Mouse (Mus musculus): Measurements from ENCODE around the gene Ptpra. TPM values are rescaled to one million over a fixed set of nuclear protein-coding genes. Genes with fewer than 3 reads are reported as not detected.

Gene Ptpra
- polyA plus RNA-seq (2021; fragmentation: Nextera tagmentation) = 32.4 and 125 TPM in 2 replicates
- long read RNA-seq, experiment 1, full-length matches to known transcripts = 10 of 69 reads
- long read RNA-seq, experiment 1, partial matches to known transcripts = 52 of 69 reads
- long read RNA-seq, experiment 1, other reads (novel, unspliced or antisense) = 7 of 69 reads
- long read RNA-seq, experiment 2, full-length matches to known transcripts = 1 of 55 reads
- long read RNA-seq, experiment 2, partial matches to known transcripts = 50 of 55 reads
- long read RNA-seq, experiment 2, other reads (novel, unspliced or antisense) = 4 of 55 reads

DNA sequence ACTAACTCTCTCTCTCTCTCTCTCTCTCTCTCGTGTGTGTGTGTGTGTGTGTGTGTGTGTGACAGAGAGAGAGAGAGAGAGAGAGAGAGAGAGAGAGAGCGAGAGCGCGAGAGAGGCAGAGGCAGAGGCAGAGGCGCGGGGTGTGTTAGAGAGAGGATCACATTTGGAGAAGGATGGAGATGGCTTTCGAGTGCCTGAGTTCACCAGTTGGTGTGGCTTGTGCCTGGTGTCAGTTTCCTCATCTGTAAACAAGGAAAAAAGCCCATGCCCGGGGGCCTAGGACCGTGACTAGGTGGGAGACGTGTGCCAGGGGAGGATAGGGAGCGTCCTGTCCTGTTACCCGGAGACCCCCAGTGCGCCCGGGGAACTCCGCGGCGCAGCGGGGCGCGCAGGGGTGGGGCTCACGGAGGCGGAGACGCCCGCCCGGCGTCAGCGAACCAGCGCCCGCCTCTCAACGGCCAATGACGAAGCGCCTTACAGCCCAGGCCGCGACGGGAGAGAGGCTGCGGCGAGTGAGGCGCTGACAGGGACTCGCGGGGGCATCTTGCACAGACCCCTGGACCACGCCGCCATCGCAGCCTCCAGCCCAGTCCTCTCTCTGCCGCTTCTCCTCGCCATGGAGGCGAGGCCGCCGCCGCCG lies at the start of gene Ptpra:
Gene Ptpra (plus strand): TSS at position 485 of the 640 bp plus-strand sequence.

DNA sequence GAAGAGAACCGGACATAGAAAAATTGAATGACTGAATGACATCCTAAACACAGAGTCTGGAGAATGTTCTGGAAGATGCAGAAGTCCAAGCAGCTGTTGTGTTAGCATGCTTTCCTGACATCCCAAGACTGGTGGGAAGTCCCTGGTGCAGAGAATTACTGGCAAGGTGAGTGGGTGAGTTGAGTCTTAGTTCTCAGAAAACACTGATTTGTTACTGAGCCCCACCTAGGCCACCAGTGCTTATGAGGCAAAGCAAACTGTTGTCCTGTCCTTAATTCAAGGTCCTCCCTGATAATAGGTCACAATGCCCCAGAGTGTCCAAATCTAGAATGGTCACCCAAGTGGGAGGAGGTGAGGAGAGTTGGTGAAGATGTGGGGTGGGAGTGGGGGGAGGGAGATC lies 45.1 kb upstream of the Ptpra start, which contains the start of the genes Gm28372 and 1700020A23Rik:
Gene Gm28372 (plus strand): TSS at position 301 of the 400 bp plus-strand sequence.
Gene 1700020A23Rik (plus strand): TSS at position 321 of the 400 bp plus-strand sequence.

DNA sequence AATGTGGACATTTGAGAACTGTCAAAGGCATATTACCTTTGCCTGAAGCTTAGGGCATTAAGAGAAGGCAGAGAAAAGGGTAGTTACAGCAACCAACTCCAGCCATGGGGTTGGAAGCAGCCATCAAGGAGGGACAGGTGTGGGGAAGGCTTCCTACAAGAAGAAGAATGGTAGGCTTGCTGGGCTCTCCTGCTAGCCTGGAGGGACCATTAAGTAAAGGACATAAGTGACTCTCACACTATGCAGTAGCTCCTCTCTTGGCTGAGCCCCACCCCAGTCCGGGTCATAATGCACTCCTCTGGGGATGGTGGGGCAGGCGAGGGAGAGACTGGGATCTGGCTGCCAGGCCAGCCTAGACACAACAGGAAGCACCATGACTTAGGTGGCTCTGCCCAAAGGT lies 43.9 kb upstream of the Ptpra start, which contains the start of gene Tmem239:
Gene Tmem239 (plus strand): TSS at position 301 of the 400 bp plus-strand sequence.

DNA sequence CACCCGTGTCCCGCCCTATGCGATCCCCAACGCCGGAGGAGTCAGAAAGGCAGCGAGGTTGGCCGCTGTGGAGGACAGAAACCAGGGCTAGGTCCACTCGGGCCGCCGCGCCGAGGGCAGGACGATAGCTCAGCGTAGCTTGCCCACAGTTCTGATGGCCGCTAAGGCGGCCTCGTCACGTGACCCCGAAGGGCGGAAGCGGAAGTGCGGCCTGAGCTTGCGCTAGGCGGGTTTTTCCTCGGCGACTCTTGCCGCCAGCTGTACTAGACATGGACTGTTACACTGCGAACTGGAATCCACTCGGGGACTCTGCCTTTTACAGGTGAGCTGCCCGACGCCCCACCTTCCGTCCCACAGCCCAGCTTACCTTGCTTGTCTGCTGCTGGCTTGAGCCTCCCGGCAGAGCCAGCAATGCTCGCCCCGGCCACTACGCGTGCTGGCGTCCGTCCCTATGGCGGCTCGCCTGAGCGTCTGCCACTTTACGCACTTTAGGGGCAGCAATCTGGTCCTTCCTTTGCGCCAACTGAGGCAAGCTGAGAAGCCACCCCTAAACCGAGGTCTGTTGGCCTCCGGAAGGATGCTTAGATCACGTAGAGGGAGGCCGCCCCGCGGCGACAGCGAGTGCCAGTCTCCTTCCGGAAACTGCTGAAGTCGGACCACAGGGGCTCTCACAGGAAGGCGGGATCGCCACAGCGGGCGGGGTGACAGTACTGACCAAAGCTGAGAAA lies 25.8 kb upstream of the Ptpra start, which contains the start of the genes Vps16 and Pced1a:
Gene Vps16 (plus strand): TSS at position 214 of the 728 bp plus-strand sequence.
Gene Pced1a (minus strand): TSS at position 576 of the 728 bp plus-strand sequence.

DNA sequence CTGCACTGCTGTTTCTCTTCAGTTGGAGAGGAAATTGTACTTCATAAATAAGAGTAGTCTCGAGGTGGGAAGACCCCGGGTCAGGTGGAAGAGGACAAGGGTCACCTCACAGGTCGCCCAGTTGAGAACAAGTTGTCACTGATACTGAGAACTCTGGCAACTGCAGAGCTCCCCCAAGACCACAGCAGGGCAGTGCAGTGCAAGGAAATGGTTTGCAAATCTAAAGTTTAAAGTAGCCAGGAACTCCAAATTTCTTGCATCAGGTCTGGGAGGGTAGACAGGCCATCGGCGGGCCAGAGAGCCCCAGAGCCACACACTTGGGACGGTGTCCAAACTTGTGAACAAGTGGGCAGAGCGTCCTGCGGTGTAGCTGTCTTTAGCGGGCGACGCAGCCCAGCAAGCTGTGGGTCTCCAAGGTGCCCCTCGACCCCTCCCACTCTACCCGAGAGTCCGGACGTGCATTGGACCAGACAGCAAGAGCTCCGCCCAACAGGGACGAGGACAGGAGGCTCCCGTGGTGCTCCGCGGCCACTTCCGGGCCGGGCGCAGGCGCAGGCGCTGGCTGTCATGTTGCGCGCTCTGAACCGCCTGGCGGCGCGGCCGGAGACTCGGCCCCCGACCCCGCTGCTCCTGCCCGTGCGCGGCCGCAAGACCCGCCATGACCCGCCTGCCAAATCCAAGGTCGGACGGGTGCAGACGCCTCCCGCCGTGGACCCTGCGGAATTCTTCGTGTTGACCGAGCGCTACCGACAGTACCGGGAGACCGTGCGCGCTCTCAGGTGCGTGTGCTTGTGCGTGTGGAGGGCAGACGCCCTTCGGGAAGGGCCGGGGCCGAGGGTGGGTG lies 113.4 kb downstream of the Ptpra start, which contains the start of gene Mrps26:
Gene Mrps26 (plus strand): TSS at position 531 of the 844 bp plus-strand sequence.

DNA sequence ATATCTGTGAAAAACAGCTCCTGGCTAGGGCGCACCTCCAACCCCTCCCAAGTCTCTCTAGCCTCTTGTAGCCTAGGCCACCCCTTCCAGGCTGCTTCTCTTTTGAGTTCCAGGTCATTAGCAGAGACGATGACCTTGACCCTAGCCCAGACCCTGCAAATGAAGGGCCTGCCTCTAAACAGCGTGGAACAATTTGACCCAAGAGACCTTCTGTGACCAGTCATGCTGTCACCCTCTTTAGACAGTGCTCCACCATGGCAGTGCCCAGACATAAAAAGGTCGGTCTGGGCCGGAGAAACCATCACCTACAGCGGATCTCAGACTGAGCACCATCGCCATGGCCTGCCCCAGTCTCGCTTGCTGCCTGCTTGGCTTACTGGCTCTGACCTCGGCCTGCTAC lies 125.8 kb downstream of the Ptpra start, which contains the start of gene Oxt:
Gene Oxt (plus strand): TSS at position 301 of the 400 bp plus-strand sequence.

DNA sequence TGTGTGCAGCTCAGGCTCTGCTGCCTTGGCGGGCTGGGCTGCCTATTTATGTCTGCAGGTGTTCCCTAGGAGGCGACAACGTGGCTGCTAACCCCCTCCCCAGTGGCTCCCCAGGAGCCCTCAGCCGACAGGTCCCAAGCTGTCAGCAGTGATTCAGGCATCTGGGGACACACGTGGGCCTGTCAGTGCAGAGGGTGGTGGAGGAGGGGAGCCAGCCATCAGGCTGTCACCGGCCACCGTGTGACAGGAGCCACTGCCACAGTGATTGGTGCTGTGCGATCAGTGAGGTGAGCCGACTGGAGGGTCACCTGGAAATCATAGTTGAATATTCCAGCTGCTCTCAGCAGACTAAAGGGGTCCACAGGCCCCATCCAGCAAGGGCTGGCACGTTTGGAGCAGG lies 132.5 kb downstream of the Ptpra start, which contains the start of gene Avp:
Gene Avp (minus strand): TSS at position 3 of the 400 bp plus-strand sequence.

Other genes starting within 250 kb of the Ptpra start
- 52.1 and 80.5 TPM in 2 replicates for gene Nop56, start 175.8 kb upstream of the Ptpra start, polyA plus RNA-seq (2021; fragmentation: Nextera tagmentation)
- gene Idh3b, start 165.7 kb upstream of the Ptpra start, polyA plus RNA-seq (2021; fragmentation: Nextera tagmentation) = 379 and 452 TPM in 2 replicates
- gene Ebf4, start 155.1 kb upstream of the Ptpra start, polyA plus RNA-seq (2021; fragmentation: Nextera tagmentation) = 0.51 and 0.83 TPM in 2 replicates
- gene Cpxm1, start 52.7 kb upstream of the Ptpra start, polyA plus RNA-seq (2021; fragmentation: Nextera tagmentation) = 3.1 and 4.3 TPM in 2 replicates
- gene Gm28372, start 45.0 kb upstream of the Ptpra start, polyA plus RNA-seq (2021; fragmentation: Nextera tagmentation) = not detected in 2 replicates
- gene 1700020A23Rik, start 45.0 kb upstream of the Ptpra start, polyA plus RNA-seq (2021; fragmentation: Nextera tagmentation) = not detected in 2 replicates
- gene Tmem239, start 43.8 kb upstream of the Ptpra start, polyA plus RNA-seq (2021; fragmentation: Nextera tagmentation) = not detected in 2 replicates
- gene Vps16, start 25.9 kb upstream of the Ptpra start, polyA plus RNA-seq (2021; fragmentation: Nextera tagmentation) = 33.3 and 46.6 TPM in 2 replicates
- gene Pced1a, start 25.6 kb upstream of the Ptpra start, polyA plus RNA-seq (2021; fragmentation: Nextera tagmentation) = 7.8 and 9.5 TPM in 2 replicates
- gene Mrps26, start 113.5 kb downstream of the Ptpra start, polyA plus RNA-seq (2021; fragmentation: Nextera tagmentation) = 141 and 170 TPM in 2 replicates
- gene Oxt, start 125.9 kb downstream of the Ptpra start, polyA plus RNA-seq (2021; fragmentation: Nextera tagmentation) = 0.53 TPM in 1 of 2 replicates, not detected in the other
- 1.3 and 6.6 TPM in 2 replicates for gene Avp, start 132.3 kb downstream of the Ptpra start, polyA plus RNA-seq (2021; fragmentation: Nextera tagmentation)
- 3.2 and 3.6 TPM in 2 replicates for gene Fastkd5, start 179.7 kb downstream of the Ptpra start, polyA plus RNA-seq (2021; fragmentation: Nextera tagmentation)
- 8.8 TPM in 2 replicates for gene Ubox5, start 179.8 kb downstream of the Ptpra start, polyA plus RNA-seq (2021; fragmentation: Nextera tagmentation)
- 6.4 and 10.5 TPM in 2 replicates for gene Lzts3, start 192.5 kb downstream of the Ptpra start, polyA plus RNA-seq (2021; fragmentation: Nextera tagmentation)
- 182 and 214 TPM in 2 replicates for gene Ddrgk1, start 214.4 kb downstream of the Ptpra start, polyA plus RNA-seq (2021; fragmentation: Nextera tagmentation)
- 65.4 and 72.9 TPM in 2 replicates for gene Itpa, start 217.3 kb downstream of the Ptpra start, polyA plus RNA-seq (2021; fragmentation: Nextera tagmentation)
- gene Slc4a11, start 247.2 kb downstream of the Ptpra start, polyA plus RNA-seq (2021; fragmentation: Nextera tagmentation) = 1.5 and 1.6 TPM in 2 replicates

All from left cerebral cortex, adult 6 months (tissue).